Mouse (Mus musculus) kidney, postnatal 0 days (tissue): ENCODE data around the gene Fyn. TPM values are rescaled to one million over a fixed set of nuclear protein-coding genes. Genes with fewer than 3 reads are reported as not detected.
A peak's percentile ranks its signal among the peaks of the same experiment; 100 is the strongest.

Experiments
- ATAC-seq: fragments of 200-750 bp; cut with Nextera tagmentation; replicated peaks from 2 replicates; pipeline ENCODE4 v1.8.0; 2017; ENCODE audit warnings: low read depth, moderate number of reproducible peaks, moderate TSS enrichment, moderate library complexity; ENCODE audit not compliant: low FRiP score
- DNase-seq: peaks from one replicate; pipeline ENCODE4 v3.0.0-alpha.2; 2016; ENCODE audit warnings: low spot score
- H3K27ac ChIP-seq: fragments of 300-500 bp; sonication (generic); 2 replicates; pipeline ENCODE4 v1.5.1; 2014; ENCODE audit warnings: mild to moderate bottlenecking
- H3K27me3 ChIP-seq: fragments of 300-500 bp; sonication (generic); 2 replicates; pipeline ENCODE4 v1.6.1; 2014; ENCODE audit warnings: low read length, mixed read lengths; ENCODE audit not compliant: insufficient read depth
- H3K36me3 ChIP-seq: fragments of 300-500 bp; sonication (generic); 2 replicates; pipeline ENCODE4 v1.6.1; 2014; ENCODE audit warnings: low read length, mixed read lengths; ENCODE audit not compliant: insufficient read depth
- H3K4me1 ChIP-seq: fragments of 300-500 bp; sonication (generic); replicated peaks from 2 replicates; pipeline ENCODE4 v1.6.1; 2014; ENCODE audit warnings: antibody characterized with exemption, low read length, mixed read lengths; ENCODE audit not compliant: insufficient read depth
- H3K4me2 ChIP-seq: fragments of 300-500 bp; sonication (generic); 2 replicates; pipeline ENCODE4 v1.6.1; 2014; ENCODE audit warnings: mild to moderate bottlenecking, low read length, moderate library complexity, mixed read lengths
- H3K4me3 ChIP-seq: fragments of 300-500 bp; sonication (generic); replicated peaks from 2 replicates; pipeline ENCODE4 v1.5.1; 2014; ENCODE audit warnings: low read depth, low read length
- H3K9ac ChIP-seq: fragments of 300-500 bp; sonication (generic); 2 replicates; pipeline ENCODE4 v1.6.1; 2014; ENCODE audit warnings: low read depth, low read length
- H3K9me3 ChIP-seq: fragments of 300-500 bp; sonication (generic); replicated peaks from 2 replicates; pipeline ENCODE4 v1.6.1; 2016; ENCODE audit warnings: low read length, inconsistent platforms, mixed read lengths
- CTCF ChIP-seq: IDR thresholded peaks from 2 replicates; pipeline ENCODE4 v1.5.1; 2016; ENCODE audit warnings: antibody characterized with exemption, low read depth, mild to moderate bottlenecking, moderate library complexity
- WGBS: fragments of 180-500 bp; shearing (Covaris S2); extraction: QIAGEN DNeasy Blood & Tissue Kit; methylation state at CpG from one replicate; pipeline ENCODE4 v1.1.7; 2014; 5-methylcytosine and 5-hydroxymethylcytosine counted together
- polyA plus RNA-seq: library from polyadenylated mRNA; unstranded; fragments of >200 nt; fragmentation: Nextera tagmentation; extraction: Ambion mirVana; gene quantifications from 2 replicates; pipeline ENCODE4 v1.2.1, GENCODE M21; 2015

The Fyn gene
- polyA plus RNA-seq, 1 experiment from 2014 or later: 27.8 TPM

- H3K4me2 ChIP-seq: no peak overlapping the region
- no peak overlapping the region for H3K4me3 ChIP-seq
- no peaks in the 10 kb centered on the region for H3K4me1 ChIP-seq
- H3K36me3 ChIP-seq: no peaks in the 10 kb centered on the region
- no peak overlapping the region for H3K9ac ChIP-seq
- ATAC-seq: no peak
- no peak for DNase-seq
- H3K27ac ChIP-seq: no peak overlapping the region
- H3K27me3 ChIP-seq: no peaks in the 10 kb centered on the region
- TF ChIP-seq CTCF: peak; percentile 23; the same call in 1 of the 2 replicates
- no peaks in the 10 kb centered on the region for H3K9me3 ChIP-seq
These were observed 73.0 kb downstream of the Fyn start for GRCm38 (mm10) chr10:39441636-39442035.

GRCm38 (mm10) chr10:39443122-39443521, 74.5 kb downstream of the Fyn start:
- Histone ChIP-seq H3K4me3 (no peak overlapping the region), H3K36me3 (no peaks in the 10 kb centered on the region), H3K27me3 (no peaks in the 10 kb centered on the region), H3K4me2 (no peak overlapping the region), H3K27ac (no peak overlapping the region), H3K9ac (no peak overlapping the region), H3K9me3 (no peaks in the 10 kb centered on the region), H3K4me1 (no peaks in the 10 kb centered on the region)
- 34% methylated on average over 2 of the region's 2 CpGs for WGBS
- ATAC-seq (no peak), DNase-seq (no peak)
- TF ChIP-seq CTCF: no peak

GRCm38 (mm10) chr10:39443947-39444346, 75.3 kb downstream of the Fyn start:
- DNase-seq: no peak

GRCm38 (mm10) chr10:39445870-39446269, 77.2 kb downstream of the Fyn start:
- H3K4me3 ChIP-seq: no peak overlapping the region
- H3K9me3 ChIP-seq: no peaks in the 10 kb centered on the region
- no peak for TF ChIP-seq CTCF
- no peaks in the 10 kb centered on the region for H3K27me3 ChIP-seq
- no peak overlapping the region for H3K27ac ChIP-seq
- ATAC-seq (no peak), DNase-seq (no peak)
- H3K9ac ChIP-seq: no peak overlapping the region
- H3K36me3 ChIP-seq: no peaks in the 10 kb centered on the region
- 86% methylated on average over 11 of the region's 11 CpGs for WGBS
- H3K4me1 ChIP-seq: peaks cover 11% of the 10 kb centered on the region
- H3K4me2 ChIP-seq: no peak overlapping the region

More at GRCm38 (mm10) chr10:39443947-39444346, 75.3 kb downstream of the Fyn start:
- Histone ChIP-seq H3K36me3 (no peaks in the 10 kb centered on the region), H3K4me3 (no peak overlapping the region), H3K27me3 (no peaks in the 10 kb centered on the region), H3K4me1 (no peaks in the 10 kb centered on the region), H3K4me2 (no peak overlapping the region), H3K9me3 (no peaks in the 10 kb centered on the region), H3K27ac (no peak overlapping the region), H3K9ac (no peak overlapping the region)
- ATAC-seq: no peak; the same call in 1 of the 2 replicates
- peak; percentile 43; the same call in 1 of the 2 replicates for TF ChIP-seq CTCF

- no peak for DNase-seq
- Histone ChIP-seq H3K4me3 (no peak overlapping the region), H3K9ac (no peak overlapping the region), H3K9me3 (no peaks in the 10 kb centered on the region), H3K27ac (no peak overlapping the region), H3K27me3 (no peaks in the 10 kb centered on the region), H3K4me2 (no peak overlapping the region), H3K36me3 (no peaks in the 10 kb centered on the region), H3K4me1 (peaks cover 11% of the 10 kb centered on the region)
- no peak for ATAC-seq
- TF ChIP-seq CTCF: no peak; the same call in 1 of the 2 replicates
- 92% methylated on average over 5 of the region's 5 CpGs for WGBS
These were observed 78.1 kb downstream of the Fyn start for GRCm38 (mm10) chr10:39446706-39447105.

GRCm38 (mm10) chr10:39449179-39449578, 80.5 kb downstream of the Fyn start:
- DNase-seq (no peak), ATAC-seq (no peak; the same call in 1 of the 2 replicates)
- no peak overlapping the region for H3K4me3 ChIP-seq
- H3K27ac ChIP-seq: no peak overlapping the region
- no peaks in the 10 kb centered on the region for H3K9me3 ChIP-seq
- H3K36me3 ChIP-seq: no peaks in the 10 kb centered on the region
- TF ChIP-seq CTCF: no peak
- peaks cover 11% of the 10 kb centered on the region for H3K4me1 ChIP-seq
- no peak overlapping the region for H3K9ac ChIP-seq
- no peak overlapping the region for H3K4me2 ChIP-seq
- H3K27me3 ChIP-seq: no peaks in the 10 kb centered on the region
- WGBS: 45% methylated on average over 4 of the region's 4 CpGs

- Histone ChIP-seq H3K36me3 (no peaks in the 10 kb centered on the region), H3K4me1 (peaks cover 11% of the 10 kb centered on the region), H3K27ac (peak overlapping the region; percentile 68), H3K9me3 (no peaks in the 10 kb centered on the region), H3K9ac (no peak overlapping the region), H3K4me3 (no peak overlapping the region), H3K4me2 (no peak overlapping the region), H3K27me3 (no peaks in the 10 kb centered on the region)
- no peak for ATAC-seq
- no peak for DNase-seq
- no peak for TF ChIP-seq CTCF
- WGBS: 59% methylated on average over 8 of the region's 8 CpGs
These were observed 81.7 kb downstream of the Fyn start for GRCm38 (mm10) chr10:39450356-39450755.
